Mouse (Mus musculus) limb, embryonic 12.5 days (tissue): ENCODE results near the gene Cfap157. TPM values are rescaled to one million over a fixed set of nuclear protein-coding genes. Genes with fewer than 3 reads are reported as not detected.

Experiments
- ATAC-seq: fragments of 200-750 bp; cut with Nextera tagmentation; 2 replicates; pipeline ENCODE4 v1.8.0; 2017; ENCODE audit warnings: low read depth, moderate TSS enrichment; ENCODE audit not compliant: insufficient number of reproducible peaks, insufficient read depth, low FRiP score, low TSS enrichment
- H3K27ac ChIP-seq: fragments of 300-500 bp; sonication (generic); 2 replicates; pipeline ENCODE4 v1.5.1; 2016; ENCODE audit warnings: mild to moderate bottlenecking, moderate library complexity
- H3K27me3 ChIP-seq: fragments of 300-500 bp; sonication (generic); 2 replicates; pipeline ENCODE4 v1.6.1; 2016; ENCODE audit warnings: mild to moderate bottlenecking, moderate library complexity
- H3K36me3 ChIP-seq: fragments of 300-500 bp; sonication (generic); 2 replicates; pipeline ENCODE4 v1.6.1; 2016; ENCODE audit warnings: mild to moderate bottlenecking, moderate library complexity
- H3K4me1 ChIP-seq: fragments of 300-500 bp; sonication (generic); replicated peaks from 2 replicates; pipeline ENCODE4 v1.6.1; 2016
- H3K4me2 ChIP-seq: fragments of 300-500 bp; sonication (generic); 2 replicates; pipeline ENCODE4 v1.6.1; 2016; ENCODE audit warnings: mild to moderate bottlenecking, moderate library complexity
- H3K4me3 ChIP-seq: fragments of 300-500 bp; sonication (generic); replicated peaks from 2 replicates; pipeline ENCODE4 v1.5.1; 2016; ENCODE audit warnings: mild to moderate bottlenecking
- H3K9ac ChIP-seq: fragments of 300-500 bp; sonication (generic); replicated peaks from 2 replicates; pipeline ENCODE4 v1.6.1; 2016; ENCODE audit warnings: mild to moderate bottlenecking, moderate library complexity
- H3K9me3 ChIP-seq: fragments of 300-500 bp; sonication (generic); 2 replicates; pipeline ENCODE4 v1.6.1; 2016; ENCODE audit warnings: mild to moderate bottlenecking, moderate library complexity
- WGBS: fragments of 180-500 bp; shearing (Covaris S2); methylation state at CpG from one replicate; pipeline ENCODE4 v1.1.7; 2016; 5-methylcytosine and 5-hydroxymethylcytosine counted together
- polyA plus RNA-seq: library from polyadenylated mRNA; unstranded; fragments of >200 nt; fragmentation: Nextera tagmentation; extraction: Ambion mirVana; gene quantifications from 2 replicates; pipeline ENCODE4 v1.2.1, GENCODE M21; 2016

The Cfap157 gene
- polyA plus RNA-seq, 1 experiment from 2014 or later, result 1.2 TPM

DNA sequence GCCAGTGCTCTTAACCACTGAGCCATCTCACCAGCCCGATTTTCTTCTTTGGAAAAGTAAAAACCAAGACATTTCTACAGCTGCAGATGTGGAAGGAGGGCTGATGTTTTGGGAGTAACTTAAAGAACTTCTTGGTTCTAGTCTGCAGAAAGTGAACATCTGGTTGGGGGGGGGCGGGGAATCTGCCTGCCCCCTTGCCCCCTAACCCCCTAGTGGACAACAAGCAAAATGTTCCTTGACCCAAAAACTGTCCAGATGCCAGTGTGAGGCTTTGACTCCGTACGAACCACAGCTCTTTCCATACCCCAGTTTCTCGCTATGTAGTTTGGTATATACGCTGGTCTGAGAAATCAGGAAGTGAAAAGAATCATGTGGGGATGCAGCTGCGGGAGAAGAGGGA is 34.0 kb downstream of the Cfap157 start:
- peaks cover 6% of the 10 kb centered on the region; the same call in 1 of the 2 replicates for H3K27me3 ChIP-seq
- peaks cover 50% of the 10 kb centered on the region for H3K36me3 ChIP-seq
- ATAC-seq, result no peak
- H3K4me3 ChIP-seq, result no peak overlapping the region
- peaks cover 19% of the 10 kb centered on the region for H3K4me1 ChIP-seq
- H3K9ac ChIP-seq, result no peak overlapping the region
- WGBS, result 73% methylated on average over 7 of the region's 7 CpGs
- no peaks in the 10 kb centered on the region for H3K9me3 ChIP-seq
- no peak overlapping the region for H3K27ac ChIP-seq
- no peak overlapping the region for H3K4me2 ChIP-seq

DNA sequence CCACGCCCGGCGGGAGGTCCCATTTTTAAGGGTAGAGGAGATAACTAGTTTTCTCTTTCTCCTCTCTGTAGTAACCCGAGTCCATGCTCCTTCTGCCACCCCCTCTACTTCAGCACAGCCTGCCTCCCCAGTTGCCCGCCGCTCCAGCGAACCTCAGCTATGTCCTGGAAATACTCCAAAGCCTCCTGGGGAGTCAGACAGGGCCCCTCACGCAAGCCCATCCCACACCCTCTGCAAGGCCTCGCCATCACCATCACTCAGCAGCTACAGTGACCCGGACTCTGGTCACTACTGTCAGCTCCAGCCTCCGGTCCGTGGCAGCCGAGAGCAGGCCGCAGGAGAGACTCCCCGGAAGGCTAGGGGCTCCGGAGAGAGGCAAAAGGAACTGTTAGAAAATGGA is 35.1 kb downstream of the Cfap157 start:
- Histone ChIP-seq H3K27me3 (peaks cover 7% of the 10 kb centered on the region), H3K4me3 (no peak overlapping the region), H3K36me3 (peaks cover 44% of the 10 kb centered on the region), H3K9ac (no peak overlapping the region), H3K9me3 (no peaks in the 10 kb centered on the region), H3K27ac (no peak overlapping the region), H3K4me1 (peaks cover 19% of the 10 kb centered on the region), H3K4me2 (no peak overlapping the region)
- ATAC-seq, result no peak
- 89% methylated on average over 16 of the region's 16 CpGs for WGBS

DNA sequence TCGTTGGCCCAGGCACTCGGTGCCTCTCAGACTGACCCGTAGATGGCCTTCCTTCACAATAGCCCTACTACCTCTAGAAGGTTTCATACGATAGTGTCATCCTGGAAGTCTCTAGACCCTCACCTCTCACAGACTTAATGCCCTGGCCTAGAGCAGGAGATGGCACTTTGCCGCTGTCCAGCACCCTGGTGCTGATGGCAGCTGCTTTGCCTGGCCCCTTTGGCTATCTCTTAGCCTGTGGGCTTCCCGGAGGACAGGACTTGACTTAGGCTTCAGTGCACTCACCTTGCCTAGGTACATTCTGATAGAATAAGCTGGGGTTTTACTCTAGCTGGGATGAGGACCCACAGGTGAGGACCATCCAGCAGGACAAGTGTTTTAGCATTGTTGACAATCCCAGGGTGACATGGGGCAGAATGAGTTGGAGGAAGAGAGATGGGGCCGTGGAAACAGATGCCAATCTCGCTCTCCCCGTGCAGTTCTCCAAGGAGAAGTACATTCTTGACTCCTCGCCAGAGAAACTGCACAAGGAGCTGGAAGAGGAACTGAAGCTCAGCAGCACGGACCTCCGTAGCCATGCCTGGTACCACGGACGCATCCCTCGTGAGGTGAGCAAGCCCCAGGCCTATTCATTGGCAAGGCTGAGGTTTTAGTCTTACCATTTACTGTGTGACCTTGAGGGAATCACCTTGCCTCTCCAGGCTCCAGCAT is 39.8 kb downstream of the Cfap157 start:
- H3K9ac ChIP-seq, result no peak overlapping the region
- H3K27ac ChIP-seq, result no peak overlapping the region
- no peak overlapping the region for H3K4me3 ChIP-seq
- no peak overlapping the region for H3K4me2 ChIP-seq
- peaks cover 46% of the 10 kb centered on the region for H3K27me3 ChIP-seq
- ATAC-seq, result no peak
- peaks cover 29% of the 10 kb centered on the region for H3K36me3 ChIP-seq
- peaks cover 20% of the 10 kb centered on the region for H3K4me1 ChIP-seq
- no peaks in the 10 kb centered on the region for H3K9me3 ChIP-seq
- WGBS, result 77% methylated on average over 15 of the region's 15 CpGs

DNA sequence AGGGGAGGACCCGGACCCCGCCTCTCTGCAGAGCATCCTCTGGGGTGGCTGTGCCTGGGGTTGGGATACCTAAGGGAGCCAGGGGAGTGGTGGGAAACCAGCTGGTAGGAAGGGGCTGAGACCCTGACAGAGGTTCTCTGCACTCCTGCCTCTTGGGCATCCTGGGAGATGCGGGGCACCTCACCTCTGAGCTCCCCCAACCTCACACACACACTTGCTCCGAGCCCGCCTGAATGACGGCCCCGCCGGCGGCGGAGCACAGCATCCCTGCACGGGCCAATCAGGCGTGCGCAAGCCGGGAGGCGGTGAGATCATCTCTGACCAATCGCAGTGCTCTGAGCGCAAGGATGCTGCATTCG is 42.1 kb downstream of the Cfap157 start:
- Histone ChIP-seq H3K36me3 (peaks cover 27% of the 10 kb centered on the region), H3K27me3 (peaks cover 48% of the 10 kb centered on the region), H3K4me1 (peaks cover 20% of the 10 kb centered on the region), H3K9me3 (no peaks in the 10 kb centered on the region), H3K27ac (no peak overlapping the region), H3K4me3 (peak overlapping the region; percentile 57), H3K9ac (no peak overlapping the region), H3K4me2 (peak overlapping the region; percentile 98)
- peak; percentile 56 for ATAC-seq
- WGBS, result 2% methylated on average over 18 of the region's 18 CpGs

DNA sequence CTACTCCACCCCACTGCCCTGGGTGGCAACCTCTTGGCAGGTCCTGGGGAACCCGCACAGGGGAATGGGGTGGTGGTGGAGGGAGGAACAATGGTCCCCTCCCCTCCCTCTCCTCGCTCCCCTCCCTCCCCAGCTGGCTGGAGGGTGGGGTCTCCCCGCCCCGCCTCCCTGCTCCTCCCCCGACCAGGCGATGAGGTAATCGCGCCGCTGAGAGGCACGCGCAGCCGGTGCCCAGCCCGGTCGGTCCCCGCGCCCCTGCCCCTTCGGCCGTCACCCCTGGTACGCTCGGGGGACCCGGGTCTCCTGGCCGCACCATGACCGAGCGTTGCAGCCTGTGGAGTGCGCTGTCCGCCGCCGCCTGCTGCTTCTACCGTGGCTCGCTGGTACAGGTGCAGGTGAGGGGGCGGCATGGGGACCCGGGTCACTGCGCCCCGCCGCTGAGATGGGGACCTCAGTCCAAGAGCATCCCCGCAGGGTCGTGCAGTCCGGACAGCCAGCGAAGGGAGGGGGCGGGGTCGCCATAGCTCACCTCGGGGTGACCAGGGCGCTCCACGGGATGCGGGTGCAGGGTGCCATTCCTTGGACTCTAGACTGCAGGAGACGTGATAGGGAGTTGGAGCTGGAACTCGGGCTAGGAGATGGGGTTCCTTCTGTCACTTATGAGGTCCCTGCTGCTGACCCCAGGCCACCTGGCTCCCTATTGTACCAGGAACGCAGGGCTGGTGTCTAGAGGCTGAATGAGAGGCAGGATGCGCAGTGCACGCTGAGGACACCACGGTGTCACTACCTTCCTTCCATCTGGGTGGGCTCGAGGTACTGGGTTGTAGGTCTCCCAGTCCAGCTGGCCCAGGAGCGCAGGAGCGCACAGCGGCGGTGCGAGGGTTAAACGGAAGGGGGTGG is 42.7 kb downstream of the Cfap157 start:
- ATAC-seq, result peak; percentile 13; the same call in 1 of the 2 replicates
- Histone ChIP-seq H3K4me1 (peaks cover 20% of the 10 kb centered on the region), H3K36me3 (peaks cover 21% of the 10 kb centered on the region), H3K4me2 (peak overlapping the region; percentile 98), H3K9ac (peak overlapping the region; percentile 53), H3K27ac (no peak overlapping the region), H3K9me3 (no peaks in the 10 kb centered on the region), H3K27me3 (peaks cover 48% of the 10 kb centered on the region), H3K4me3 (peak overlapping the region; percentile 57)
- 3% methylated on average over 52 of the region's 58 CpGs for WGBS

DNA sequence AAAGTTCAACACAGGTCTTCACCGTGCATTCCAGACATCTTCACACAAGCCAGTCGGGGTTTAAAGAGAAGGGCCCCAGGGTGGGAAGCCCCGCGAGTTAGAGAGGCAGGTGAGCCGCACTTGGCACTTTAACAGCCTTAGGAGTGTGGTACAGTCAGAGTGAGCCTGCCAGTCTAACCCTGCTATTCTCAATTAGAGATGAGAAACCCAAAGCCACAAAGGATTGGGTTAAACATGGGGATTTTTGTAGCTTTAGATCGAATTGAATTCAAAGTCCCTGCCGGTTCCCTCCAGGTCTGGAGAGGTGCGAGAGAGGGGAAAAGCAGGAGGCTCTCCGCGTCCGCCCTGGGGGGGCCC is 43.3 kb downstream of the Cfap157 start, which contains the start of gene 6330409D20Rik:
6330409D20Rik (minus strand) TSS at position 101 of the 357 bp plus-strand sequence.
- Histone ChIP-seq H3K36me3 (peaks cover 15% of the 10 kb centered on the region), H3K27me3 (peaks cover 48% of the 10 kb centered on the region), H3K27ac (no peak within 1 kb of the TSS), H3K4me3 (peak within 1 kb of the TSS; percentile 57), H3K9me3 (no peaks in the 10 kb centered on the region), H3K4me2 (peak within 1 kb of the TSS; percentile 98), H3K4me1 (peaks cover 24% of the 10 kb centered on the region), H3K9ac (peak within 1 kb of the TSS; percentile 53)
- WGBS, result 7% methylated on average over 11 of the region's 11 CpGs
- ATAC-seq, result no peak

DNA sequence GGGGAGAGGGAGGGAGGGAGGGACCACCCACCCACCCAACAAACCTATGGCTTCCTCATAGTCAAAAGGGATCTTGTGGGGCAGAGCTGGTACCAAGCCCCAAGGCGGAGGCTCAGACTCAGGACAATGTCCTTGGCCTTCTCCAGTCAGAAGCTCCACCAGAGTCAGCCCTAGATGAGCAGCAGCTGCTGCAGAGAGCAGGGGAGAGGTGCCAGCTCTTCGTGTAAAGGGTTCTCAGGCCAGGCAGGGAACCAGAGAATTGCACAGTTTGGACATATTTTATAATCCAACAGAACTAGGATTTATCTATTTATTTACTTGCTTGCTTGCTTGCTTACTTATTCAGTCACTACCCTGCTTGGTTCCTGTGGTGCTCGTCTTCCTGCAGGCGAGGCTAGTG is 44.9 kb downstream of the Cfap157 start:
- H3K36me3 ChIP-seq, result 0 out of 2 replicates have a peak, but pooled peaks cover 5% of the 10 kb centered on the region
- H3K4me3 ChIP-seq, result no peak overlapping the region
- H3K9ac ChIP-seq, result no peak overlapping the region
- ATAC-seq, result no peak
- H3K9me3 ChIP-seq, result no peaks in the 10 kb centered on the region
- WGBS, result 62% methylated on average over 4 of the region's 4 CpGs
- no peak overlapping the region for H3K4me2 ChIP-seq
- H3K27ac ChIP-seq, result no peak overlapping the region
- H3K4me1 ChIP-seq, result peaks cover 33% of the 10 kb centered on the region
- peaks cover 48% of the 10 kb centered on the region for H3K27me3 ChIP-seq

DNA sequence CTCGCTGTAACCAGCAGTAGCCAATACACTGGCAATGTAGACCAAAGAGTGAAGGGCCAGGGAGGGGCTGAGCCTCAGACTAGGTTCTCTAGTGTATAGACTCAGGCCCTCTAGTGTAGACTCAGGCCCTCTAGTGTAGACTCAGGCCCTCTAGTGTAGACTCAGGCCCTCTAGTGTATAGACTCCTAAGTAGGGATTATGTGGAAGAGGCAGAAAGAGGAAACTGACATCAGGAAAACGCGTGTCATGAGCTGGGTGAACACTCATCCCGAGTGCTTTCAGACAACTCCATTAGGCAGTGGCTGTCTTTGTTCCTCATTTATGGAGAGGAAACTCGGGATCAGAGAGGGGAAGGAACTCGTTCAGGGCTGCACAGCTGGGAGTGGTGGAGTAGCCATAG is 47.2 kb downstream of the Cfap157 start:
- peaks cover 32% of the 10 kb centered on the region for H3K4me1 ChIP-seq
- 53% methylated on average over 6 of the region's 6 CpGs for WGBS
- H3K27ac ChIP-seq, result no peak overlapping the region

DNA sequence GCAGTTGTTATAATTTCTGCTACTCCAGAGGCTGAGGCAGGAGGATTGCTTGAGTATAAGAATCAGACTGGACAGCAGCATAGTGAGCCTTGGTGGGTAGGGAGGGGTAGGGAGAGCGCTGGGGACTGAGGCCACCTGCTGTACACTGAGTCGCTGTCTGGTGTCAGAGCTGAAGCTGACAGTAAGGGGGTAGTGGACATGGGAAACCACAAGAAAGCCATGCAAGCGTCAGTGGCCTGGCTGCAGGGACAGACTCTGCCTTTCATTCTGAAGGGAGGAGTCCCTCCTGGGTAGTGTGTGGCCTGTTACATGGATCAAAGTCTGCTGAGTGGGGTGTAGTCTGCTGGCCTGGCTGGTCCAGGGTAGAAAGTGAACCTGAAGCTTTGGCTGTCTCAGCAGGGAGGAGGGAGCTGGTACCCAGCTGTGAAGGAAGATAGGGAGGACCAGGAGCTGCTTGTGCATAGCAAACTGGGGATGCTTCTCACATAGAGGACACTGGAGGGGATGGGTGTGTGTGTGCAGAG is 47.9 kb downstream of the Cfap157 start:
- WGBS, result 53% methylated on average over 3 of the region's 3 CpGs
- no peak overlapping the region for H3K4me3 ChIP-seq

More for the DNA sequence above, 47.2 kb downstream of the Cfap157 start:
- H3K4me2 ChIP-seq, result no peak overlapping the region
- peaks cover 29% of the 10 kb centered on the region for H3K27me3 ChIP-seq
- no peak overlapping the region for H3K9ac ChIP-seq
- H3K9me3 ChIP-seq, result no peaks in the 10 kb centered on the region
- H3K36me3 ChIP-seq, result 0 out of 2 replicates have a peak, but pooled peaks cover 5% of the 10 kb centered on the region
- no peak for ATAC-seq
- H3K4me3 ChIP-seq, result no peak overlapping the region

DNA sequence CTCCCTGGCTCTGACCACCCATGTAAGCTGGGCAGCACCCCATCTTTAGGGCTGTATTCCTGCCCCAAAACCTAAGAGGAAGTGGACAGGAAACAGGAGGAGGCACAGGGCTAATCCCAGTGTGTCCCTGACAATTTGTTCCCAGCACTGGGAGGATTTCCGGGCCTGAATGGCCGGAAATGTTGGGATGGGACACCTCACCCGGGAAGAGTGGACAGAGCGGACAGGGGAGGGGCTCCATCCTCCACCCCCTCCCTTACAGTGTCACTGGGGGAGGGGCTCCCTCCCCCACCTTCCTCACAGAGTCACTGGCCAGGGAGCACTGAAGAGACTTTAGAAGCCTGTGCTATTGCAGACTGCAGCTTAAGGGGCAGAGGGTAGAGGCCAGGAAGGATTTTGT is 49.3 kb downstream of the Cfap157 start:
- H3K27ac ChIP-seq, result peak overlapping the region; percentile 29; the same call in 1 of the 2 replicates
- H3K4me1 ChIP-seq, result peaks cover 38% of the 10 kb centered on the region
- H3K27me3 ChIP-seq, result peaks cover 8% of the 10 kb centered on the region
- no peaks in the 10 kb centered on the region for H3K9me3 ChIP-seq
- no peak overlapping the region for H3K9ac ChIP-seq
- H3K36me3 ChIP-seq, result 0 out of 2 replicates have a peak, but pooled peaks cover 5% of the 10 kb centered on the region
- no peak overlapping the region for H3K4me2 ChIP-seq
- ATAC-seq, result no peak
- WGBS, result 60% methylated on average over 4 of the region's 4 CpGs
- H3K4me3 ChIP-seq, result no peak overlapping the region

More for the DNA sequence above, 47.9 kb downstream of the Cfap157 start:
- H3K36me3 ChIP-seq, result 0 out of 2 replicates have a peak, but pooled peaks cover 5% of the 10 kb centered on the region
- no peaks in the 10 kb centered on the region for H3K9me3 ChIP-seq
- peaks cover 22% of the 10 kb centered on the region for H3K27me3 ChIP-seq
- 0 out of 2 replicates have a peak overlapping the region, but pooled peaks have one; percentile 18 for H3K9ac ChIP-seq
- ATAC-seq, result no peak
- peaks cover 32% of the 10 kb centered on the region for H3K4me1 ChIP-seq
- 0 out of 2 replicates have a peak overlapping the region, but pooled peaks have one; percentile 23 for H3K27ac ChIP-seq
- no peak overlapping the region for H3K4me2 ChIP-seq

DNA sequence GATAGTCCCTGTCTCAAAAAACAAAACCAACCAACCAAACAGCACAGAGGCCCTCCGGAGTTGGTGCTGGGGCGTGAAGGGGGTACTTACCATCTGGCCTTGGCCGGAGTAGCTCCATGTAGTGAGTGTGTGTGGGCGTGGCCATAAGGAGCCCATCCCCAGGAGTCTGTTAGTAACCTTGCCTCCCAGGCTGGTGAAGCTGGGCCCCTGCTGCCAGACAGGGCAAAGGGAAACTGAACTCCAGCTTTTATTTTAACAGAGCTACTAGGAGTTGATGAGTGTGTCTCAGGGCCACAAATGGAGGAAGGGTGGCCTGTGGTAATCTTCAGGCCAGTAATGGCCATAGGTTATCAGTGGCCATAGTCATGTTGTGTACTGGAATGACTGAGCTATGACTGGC is 49.7 kb downstream of the Cfap157 start:
- peaks cover 43% of the 10 kb centered on the region for H3K4me1 ChIP-seq
- WGBS, result 39% methylated on average over 4 of the region's 4 CpGs
- no peak for ATAC-seq

More for the DNA sequence above, 49.7 kb downstream of the Cfap157 start:
- no peaks in the 10 kb centered on the region for H3K9me3 ChIP-seq
- H3K27ac ChIP-seq, result peak overlapping the region; percentile 29; the same call in 1 of the 2 replicates
- no peak overlapping the region for H3K9ac ChIP-seq
- no peak overlapping the region for H3K4me3 ChIP-seq
- H3K36me3 ChIP-seq, result 0 out of 2 replicates have a peak, but pooled peaks cover 5% of the 10 kb centered on the region
- H3K4me2 ChIP-seq, result no peak overlapping the region
- H3K27me3 ChIP-seq, result peaks cover 3% of the 10 kb centered on the region
